Mouse (Mus musculus) kidney, adult 2 months (tissue): ENCODE data around the gene Kcnn4.

ENCODE experiments used
- CTCF ChIP-seq: fragments of 200-500 bp; conservative IDR thresholded peaks from 2 replicates; pipeline ENCODE4 v1.5.1; 2011; ENCODE audit warnings: low read depth, mild to moderate bottlenecking, control low read depth, low read length, moderate library complexity, mixed read lengths; ENCODE audit not compliant: insufficient read depth, insufficient read length
- POLR2A ChIP-seq: fragments of 200-500 bp; IDR thresholded peaks from one replicate; pipeline ENCODE4 v1.6.1; 2011; ENCODE audit warnings: low read depth, low read length, control low read depth

DNA sequence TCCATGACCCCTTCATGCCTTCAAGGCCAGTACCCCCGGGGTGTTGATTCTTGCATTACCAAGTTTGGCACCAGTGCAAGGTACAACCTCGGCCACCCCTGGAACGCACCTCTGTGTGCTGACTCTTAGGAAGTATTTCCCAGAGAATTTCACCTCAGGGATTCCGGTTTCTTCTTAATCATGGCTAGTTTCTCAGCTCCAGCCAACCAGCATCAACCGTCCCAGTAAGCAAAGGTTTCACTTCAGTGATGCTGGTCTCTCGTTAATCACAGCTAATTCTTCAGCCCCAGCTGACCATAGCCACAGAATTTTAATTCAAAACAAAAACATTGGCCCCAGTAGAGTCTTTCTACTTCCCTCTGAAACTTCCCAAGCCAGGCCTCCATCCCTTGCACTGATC lies 40.1 kb downstream of the Kcnn4 start:
- TF ChIP-seq CTCF (no peak), POLR2A (no peak)
